Mouse (Mus musculus) ES-CJ7 (cell line): ENCODE results near the gene Ajap1.

Source experiments
- DNase-seq: peaks from one replicate; pipeline ENCODE4 v3.0.0; 2011; ENCODE audit warnings: low read depth, low spot score

Ajap1 gene

GRCm38 (mm10) chr4:153482459-153483338 lies at the start of gene Ajap1:
Gene Ajap1, minus strand, starts transcription at chr4:153482811.
- DNase-seq = peak; percentile 51

GRCm38 (mm10) chr4:153530536-153530935 lies 47.9 kb upstream of the Ajap1 start:
- DNase-seq = no peak

- peak; percentile 52 for DNase-seq
These were observed 39.0 kb upstream of the Ajap1 start for GRCm38 (mm10) chr4:153521601-153522000.

- DNase-seq = no peak
These were observed 37.3 kb upstream of the Ajap1 start for GRCm38 (mm10) chr4:153519888-153520287.

- DNase-seq = no peak
These were observed 36.7 kb upstream of the Ajap1 start for GRCm38 (mm10) chr4:153519289-153519688.

- no peak for DNase-seq
These were observed 33.2 kb upstream of the Ajap1 start for GRCm38 (mm10) chr4:153515786-153516185.

- peak; percentile 14 for DNase-seq
These were observed 31.5 kb upstream of the Ajap1 start for GRCm38 (mm10) chr4:153514071-153514470.

- peak; percentile 50 for DNase-seq
These were observed 28.9 kb upstream of the Ajap1 start for GRCm38 (mm10) chr4:153511530-153511929.

GRCm38 (mm10) chr4:153501936-153502335 lies 19.3 kb upstream of the Ajap1 start:
- no peak for DNase-seq

- DNase-seq = no peak
These were observed 9.8 kb upstream of the Ajap1 start for GRCm38 (mm10) chr4:153492444-153492843.

GRCm38 (mm10) chr4:153489116-153489515 lies 6.5 kb upstream of the Ajap1 start:
- DNase-seq = no peak

GRCm38 (mm10) chr4:153485913-153486312 lies 3.3 kb upstream of the Ajap1 start:
- no peak for DNase-seq

GRCm38 (mm10) chr4:153484392-153484791 lies 1.8 kb upstream of the Ajap1 start:
- peak; percentile 71 for DNase-seq

- no peak for DNase-seq
These were observed 1.0 kb downstream of the Ajap1 start for GRCm38 (mm10) chr4:153481361-153482234.

GRCm38 (mm10) chr4:153480551-153481262 lies 1.9 kb downstream of the Ajap1 start:
- DNase-seq = peak; percentile 79

- DNase-seq = no peak
These were observed 3.5 kb downstream of the Ajap1 start for GRCm38 (mm10) chr4:153479144-153479543.

- peak; percentile 38 for DNase-seq
These were observed 8.9 kb downstream of the Ajap1 start for GRCm38 (mm10) chr4:153473480-153474252.

GRCm38 (mm10) chr4:153469712-153470111 lies 12.9 kb downstream of the Ajap1 start:
- DNase-seq = no peak

GRCm38 (mm10) chr4:153459934-153460333 lies 22.7 kb downstream of the Ajap1 start:
- no peak for DNase-seq

- DNase-seq = no peak
These were observed 23.1 kb downstream of the Ajap1 start for GRCm38 (mm10) chr4:153459503-153459902.

- DNase-seq = no peak
These were observed 23.8 kb downstream of the Ajap1 start for GRCm38 (mm10) chr4:153458821-153459220.
